Mouse (Mus musculus) G1E-ER4 (cell line): Measurements from ENCODE around the gene Dmc1. TPM values are rescaled to one million over a fixed set of nuclear protein-coding genes. Genes with fewer than 3 reads are reported as not detected.

Experiments
- GATA1 ChIP-seq: IDR thresholded peaks from one replicate; pipeline ENCODE4 v1.8.0; 2012; ENCODE audit warnings: low read length, inconsistent platforms
- polyA plus RNA-seq: library from polyadenylated mRNA; stranded (reverse); fragments of >175 nt; gene quantifications from 2 replicates; pipeline ENCODE4 v1.2.3, GENCODE M21; 2012

Gene Dmc1
- polyA plus RNA-seq, 1 experiment = not detected

DNA sequence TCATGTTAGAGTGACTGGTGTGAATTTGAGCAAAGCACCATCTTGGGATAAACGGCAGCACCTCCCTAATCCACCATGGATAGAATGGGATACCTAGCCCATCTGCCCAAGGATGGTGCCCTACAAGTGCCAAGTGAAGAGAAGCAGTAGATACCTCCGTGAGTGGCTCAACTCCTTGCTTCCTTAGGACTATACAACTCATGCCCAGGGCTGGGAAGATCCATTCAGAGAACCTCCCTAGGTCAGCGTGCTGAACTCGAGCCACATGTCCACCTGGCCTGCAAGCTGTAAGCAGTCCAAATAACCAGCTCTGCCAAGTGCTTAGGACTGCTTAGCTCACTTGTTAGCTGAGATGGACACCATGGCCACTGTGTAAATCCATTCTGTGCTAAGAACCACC is 77.7 kb downstream of the Dmc1 start:
- TF ChIP-seq GATA1 = no peak

DNA sequence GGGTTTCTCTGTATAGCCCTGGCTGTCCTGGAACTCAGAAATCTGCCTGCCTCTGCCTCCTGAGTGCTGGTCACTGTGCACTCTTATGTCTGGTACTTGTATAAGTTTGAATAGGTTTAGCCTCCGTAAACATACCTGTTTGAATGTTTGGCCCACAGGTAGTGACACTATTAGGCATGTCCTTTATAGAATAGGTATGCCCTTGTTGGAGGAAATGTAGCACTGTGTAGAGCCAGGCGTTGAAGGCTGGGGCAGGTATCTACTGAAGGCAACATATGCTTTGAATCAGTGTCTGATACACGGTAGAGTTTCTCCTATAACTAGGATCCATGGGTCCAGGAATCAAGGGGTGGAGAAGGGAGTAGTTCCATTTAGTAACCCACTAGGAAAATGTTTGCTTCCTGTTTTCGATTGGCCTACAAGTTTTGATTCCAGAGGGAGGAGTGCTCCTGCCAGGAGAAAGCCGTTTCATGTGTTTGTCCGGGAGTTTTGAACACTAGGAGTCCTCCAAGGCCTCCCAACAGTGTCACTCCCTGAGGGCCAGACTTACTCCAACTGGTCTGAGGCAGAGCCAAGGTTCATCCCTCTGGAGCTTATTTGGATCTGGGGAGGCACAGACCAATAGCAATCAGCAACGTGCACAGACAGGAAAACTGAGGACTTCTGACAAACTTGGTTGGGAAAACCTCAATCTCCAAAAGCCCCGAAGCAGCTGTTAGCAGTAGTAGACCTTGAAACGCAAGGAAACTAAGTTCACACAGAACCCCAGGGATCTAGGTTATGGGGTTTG is 78.7 kb downstream of the Dmc1 start:
- no peak for TF ChIP-seq GATA1

DNA sequence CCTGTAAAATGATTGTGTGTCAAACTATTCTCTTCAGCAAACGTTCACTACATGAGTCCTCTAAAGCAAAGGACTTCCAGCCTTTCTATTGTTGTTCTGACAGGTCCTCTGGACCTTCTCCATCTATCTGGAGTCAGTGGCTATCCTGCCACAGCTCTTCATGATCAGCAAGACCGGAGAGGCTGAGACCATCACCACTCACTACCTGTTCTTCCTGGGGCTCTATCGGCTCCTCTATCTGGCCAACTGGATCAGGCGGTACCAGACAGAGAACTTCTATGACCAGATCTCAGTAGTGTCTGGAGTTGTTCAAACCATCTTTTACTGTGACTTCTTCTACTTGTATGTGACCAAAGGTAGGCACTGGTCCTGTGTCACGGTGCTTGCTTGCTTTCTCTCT is 79.3 kb downstream of the Dmc1 start:
- TF ChIP-seq GATA1 = no peak

DNA sequence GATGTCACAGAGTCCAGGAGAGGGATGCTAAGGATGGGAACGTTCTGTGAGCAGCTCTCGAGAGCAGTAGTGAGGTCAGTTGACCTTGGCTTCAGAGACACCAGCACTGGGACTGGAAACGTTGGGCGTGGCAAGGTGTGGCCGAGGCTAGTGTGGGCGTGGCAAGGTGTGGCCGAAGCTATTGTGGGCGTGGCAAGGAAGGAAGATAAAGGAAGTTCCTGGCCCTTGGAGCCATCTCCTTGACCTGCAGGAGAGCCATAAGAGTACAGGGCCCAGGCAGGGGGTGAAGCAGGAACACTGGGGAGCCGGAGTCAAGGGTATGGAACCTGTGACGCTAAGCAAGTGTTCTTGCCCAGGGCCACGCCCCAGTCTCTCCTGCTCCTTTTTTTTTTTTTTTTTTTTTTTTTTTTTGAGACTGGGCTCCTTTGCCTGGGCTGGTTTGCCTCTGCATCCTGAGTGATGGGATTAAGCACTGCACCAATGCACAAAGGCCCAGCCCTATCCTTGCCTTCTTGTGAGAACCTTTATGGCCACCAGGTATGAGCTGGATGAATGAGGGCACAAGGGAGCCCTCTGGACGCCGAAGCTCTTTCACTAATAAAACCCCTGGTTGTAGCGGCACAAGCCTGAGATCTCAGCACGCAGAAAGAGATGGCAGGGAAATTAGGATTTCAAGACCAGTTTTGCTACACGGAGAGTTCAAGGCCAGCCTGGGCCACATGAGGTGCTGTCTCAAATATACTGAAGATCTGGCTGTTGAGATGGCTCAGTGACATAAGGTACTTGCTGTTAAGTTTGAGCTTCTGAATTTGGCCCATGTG is 85.3 kb downstream of the Dmc1 start:
- TF ChIP-seq GATA1 = no peak

DNA sequence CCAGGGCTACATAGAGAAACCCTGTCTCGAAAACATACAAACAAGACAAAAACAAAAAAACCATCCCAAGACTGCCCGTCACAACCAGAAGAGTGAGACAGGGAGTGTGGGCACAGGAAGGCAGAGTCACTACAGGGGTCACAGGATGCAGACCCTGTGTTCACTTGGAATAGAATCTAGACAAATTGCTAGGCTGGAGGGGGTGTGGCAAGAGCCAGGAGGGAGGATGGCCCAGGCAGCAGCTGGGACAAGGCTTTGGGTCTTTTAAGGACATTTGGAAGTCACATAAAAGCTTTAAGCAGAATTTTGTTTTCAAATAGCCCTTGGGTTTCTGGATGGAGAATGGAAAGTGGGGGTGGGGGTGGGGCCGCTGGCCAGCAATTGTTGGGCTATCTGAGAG is 86.3 kb downstream of the Dmc1 start:
- TF ChIP-seq GATA1 = no peak

DNA sequence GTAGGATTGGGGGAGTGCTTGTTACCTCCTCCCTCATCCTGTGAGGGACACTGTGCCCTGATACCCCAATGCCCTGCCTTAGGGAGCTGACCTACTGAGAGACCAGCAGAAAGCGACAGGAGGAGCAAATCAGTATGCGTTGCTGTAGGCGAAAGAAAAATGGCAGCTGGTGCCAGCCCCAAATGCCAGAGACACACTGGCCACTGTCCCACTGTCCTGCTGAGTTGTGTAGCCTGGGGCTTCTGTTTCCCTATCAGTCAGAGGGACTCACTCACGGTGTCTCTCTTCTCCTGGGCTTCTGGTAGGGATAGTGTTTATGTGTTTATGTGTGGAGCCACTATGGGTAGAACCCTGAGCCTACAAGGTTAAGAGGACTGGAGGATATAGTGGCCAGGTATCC is 87.2 kb downstream of the Dmc1 start:
- TF ChIP-seq GATA1 = no peak

DNA sequence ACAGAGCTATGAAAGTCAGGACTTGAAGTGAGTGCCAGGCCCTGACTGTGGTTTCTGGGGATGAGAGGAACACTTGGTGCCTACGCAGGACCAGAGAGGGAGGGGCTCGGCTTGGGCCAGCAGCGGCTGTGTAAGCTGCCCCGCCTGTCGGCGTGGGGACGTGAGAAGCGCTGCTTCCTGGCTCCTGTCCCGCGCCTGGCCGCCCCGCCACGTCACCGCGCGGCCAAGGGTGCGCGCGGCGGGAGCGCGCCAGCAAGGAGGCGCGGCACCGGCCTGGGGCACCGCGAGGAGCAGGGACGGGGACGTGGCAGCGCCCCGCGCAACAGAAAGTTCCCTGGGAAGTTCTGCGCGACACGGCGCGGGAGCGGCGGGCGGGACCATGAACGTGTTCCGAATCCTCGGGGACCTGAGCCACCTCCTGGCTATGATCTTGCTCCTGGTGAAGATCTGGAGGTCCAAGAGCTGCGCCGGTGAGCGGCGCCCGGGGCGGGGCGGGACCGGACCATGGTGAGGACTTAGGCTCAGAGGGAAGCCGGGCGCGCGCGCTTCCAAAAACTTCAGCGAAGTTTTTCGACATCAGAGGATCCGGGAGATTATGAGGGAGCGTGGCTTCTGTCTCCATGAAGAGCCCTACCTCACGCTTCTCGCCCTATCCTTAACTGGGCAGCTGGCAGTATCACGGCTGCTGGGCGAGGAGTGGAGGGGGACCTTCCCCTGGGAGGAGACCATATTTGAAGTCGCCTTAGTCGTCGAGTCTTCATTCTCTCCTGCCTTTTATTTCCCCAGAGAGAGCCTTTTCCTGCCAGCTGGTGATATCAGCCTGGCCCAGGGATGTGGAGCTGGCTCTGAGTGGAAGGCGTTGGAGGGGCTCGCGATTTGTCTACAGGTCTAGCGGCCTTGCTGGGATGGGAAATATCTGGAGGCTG is 88.5 kb downstream of the Dmc1 start, which contains the start of gene Kdelr3:
Gene Kdelr3, plus strand, starts transcription at position 241 of the 926 bp plus-strand sequence.
- no peak for TF ChIP-seq GATA1

DNA sequence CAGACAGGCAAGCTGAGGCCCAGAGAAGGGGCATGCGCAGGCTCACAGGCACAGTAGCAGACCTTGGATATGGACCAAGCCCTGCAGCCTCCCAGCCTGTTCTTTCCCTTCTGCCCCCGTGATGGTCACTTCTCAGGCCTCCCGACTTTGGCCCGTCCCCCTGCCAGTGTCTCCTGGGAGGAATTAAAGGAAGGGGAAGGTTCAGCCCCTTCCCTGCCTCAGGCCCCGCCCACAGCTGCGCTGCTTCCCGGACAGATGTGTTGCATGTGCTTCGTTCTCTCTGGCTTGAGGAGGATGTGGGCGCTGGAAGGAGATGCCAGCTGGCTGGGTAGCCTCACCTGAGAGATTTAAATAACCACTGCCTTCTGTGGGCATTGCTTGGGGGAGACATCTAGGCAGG is 91.0 kb downstream of the Dmc1 start:
- no peak for TF ChIP-seq GATA1

DNA sequence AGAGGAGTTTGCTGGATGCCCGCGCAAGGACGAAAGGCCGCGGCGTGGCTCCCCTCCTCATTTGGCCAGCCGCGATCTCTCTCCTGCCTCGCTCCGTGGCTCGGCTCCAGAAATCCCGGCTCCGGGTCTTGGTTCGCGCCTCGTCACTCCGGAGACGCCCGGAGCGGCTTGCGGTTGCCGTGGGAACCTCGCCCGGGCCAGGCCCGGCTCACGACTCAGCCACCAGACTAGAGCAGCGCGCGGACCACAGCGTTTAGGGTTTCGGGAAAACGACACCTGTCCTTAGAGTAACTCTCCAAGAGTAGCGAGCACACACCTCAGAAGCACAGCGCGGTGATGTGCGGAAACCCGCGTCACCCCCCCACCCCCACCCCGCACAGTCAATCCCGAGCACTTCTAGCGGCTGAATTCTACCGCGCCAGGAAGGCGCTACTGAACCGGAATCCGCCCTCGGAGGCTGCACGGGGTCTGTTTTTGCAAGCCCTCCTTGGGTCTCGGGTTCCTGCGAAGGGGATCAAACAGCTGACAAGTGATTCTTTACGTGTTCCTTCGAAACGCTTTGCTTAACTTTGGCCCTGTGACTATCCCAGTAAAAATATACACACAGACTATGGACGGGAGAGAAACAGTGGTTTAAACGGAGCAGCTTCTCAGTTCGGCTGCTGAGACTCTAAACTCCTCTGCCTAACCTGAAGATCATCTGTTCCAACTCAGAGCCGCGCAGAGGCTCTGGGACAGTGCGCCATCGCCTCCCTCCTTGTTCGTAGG is 93.2 kb downstream of the Dmc1 start:
- no peak for TF ChIP-seq GATA1

Other genes starting within 250 kb of the Dmc1 start
- 18.0 and 25.1 TPM in 2 replicates for gene Tmem184b, start 201.5 kb downstream of the Dmc1 start, polyA plus RNA-seq
- not detected in 2 replicates for gene Csnk1e, start 149.5 kb downstream of the Dmc1 start, polyA plus RNA-seq
- gene Kcnj4, start 99.9 kb downstream of the Dmc1 start, polyA plus RNA-seq = not detected in 2 replicates
- gene Kdelr3, start 88.7 kb downstream of the Dmc1 start, polyA plus RNA-seq = not detected in 2 replicates
- gene Ddx17, start 58.4 kb downstream of the Dmc1 start, polyA plus RNA-seq = 65.7 and 86.5 TPM in 2 replicates
- gene Fam227a, start 53.8 kb upstream of the Dmc1 start, polyA plus RNA-seq = 0.13 TPM in 1 of 2 replicates, not detected in the other
- gene Cby1, start 54.1 kb upstream of the Dmc1 start, polyA plus RNA-seq = 95.3 and 121 TPM in 2 replicates
- gene Tomm22, start 65.8 kb upstream of the Dmc1 start, polyA plus RNA-seq = 168 and 172 TPM in 2 replicates
- 27.5 and 38.9 TPM in 2 replicates for gene Josd1, start 82.8 kb upstream of the Dmc1 start, polyA plus RNA-seq
- 126 and 161 TPM in 2 replicates for gene Gtpbp1, start 85.7 kb upstream of the Dmc1 start, polyA plus RNA-seq
- gene Sun2, start 137.4 kb upstream of the Dmc1 start, polyA plus RNA-seq = 28.7 and 33.4 TPM in 2 replicates
- gene Dnal4, start 172.7 kb upstream of the Dmc1 start, polyA plus RNA-seq = 21.8 and 30.7 TPM in 2 replicates
- 0.04 TPM in 1 of 2 replicates, not detected in the other for gene Nptxr, start 199.7 kb upstream of the Dmc1 start, polyA plus RNA-seq
- not detected in 2 replicates for gene Npcd, start 229.1 kb upstream of the Dmc1 start, polyA plus RNA-seq
- gene Cbx6, start 229.6 kb upstream of the Dmc1 start, polyA plus RNA-seq = 9.0 and 10.4 TPM in 2 replicates